Mouse (Mus musculus) thymus, adult 2 months (tissue): ENCODE results near the gene Nipal4.

Experiments
- CTCF ChIP-seq: fragments of 200-500 bp; IDR thresholded peaks from 2 replicates; pipeline ENCODE4 v1.5.1; 2012; ENCODE audit warnings: mild to moderate bottlenecking, control low read depth, low read length, moderate library complexity, borderline replicate concordance; ENCODE audit not compliant: control insufficient read depth, poor library complexity, insufficient read depth; ENCODE audit errors: extremely low read depth
- POLR2A ChIP-seq: fragments of 200-500 bp; IDR thresholded peaks from 2 replicates; pipeline ENCODE4 v1.6.1; 2012; ENCODE audit warnings: mild to moderate bottlenecking, low read length, control low read depth, moderate library complexity; ENCODE audit not compliant: control insufficient read depth, poor library complexity, insufficient read depth; ENCODE audit errors: extremely low read depth

DNA sequence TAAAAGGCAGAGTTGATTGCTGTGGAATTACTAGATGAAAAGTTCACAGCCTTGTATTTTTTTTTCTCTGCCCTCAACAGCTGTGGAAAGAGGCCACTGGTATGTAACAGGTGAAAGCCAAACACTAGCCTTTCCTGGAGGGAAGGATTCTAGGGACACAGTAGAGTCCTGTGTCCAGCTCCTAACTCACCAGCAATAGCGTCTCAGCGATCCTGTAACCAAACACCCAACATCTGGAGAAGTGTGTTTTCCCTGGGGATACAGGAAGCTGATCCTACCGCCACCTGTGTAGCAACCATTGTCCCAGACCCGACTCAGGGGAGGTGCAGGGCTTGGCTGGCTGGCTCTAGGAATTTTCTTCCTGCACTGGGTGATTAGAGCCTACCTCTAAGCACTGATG is 46.7 kb downstream of the Nipal4 start:
- TF ChIP-seq POLR2A (no peak), CTCF (no peak)
